Mouse (Mus musculus) lung, embryonic 16.5 days (tissue): ENCODE measurements at regions not wholly inside any gene's neighbourhood (a gene's known extent, or its start where the extent isn't known, plus 50 kb on each side); places are given as distances from the start of the nearest gene placed in this dataset.

Source experiments
- ATAC-seq: fragments of 200-750 bp; cut with Nextera tagmentation; 2 replicates; pipeline ENCODE4 v1.8.0; 2017; ENCODE audit warnings: low read depth, mild to moderate bottlenecking, moderate library complexity
- H3K27ac ChIP-seq: fragments of 300-500 bp; sonication (generic); 2 replicates; pipeline ENCODE4 v1.5.1; 2014; ENCODE audit warnings: mild to moderate bottlenecking, control low read depth, low read length
- H3K27me3 ChIP-seq: fragments of 300-500 bp; sonication (generic); 2 replicates; pipeline ENCODE4 v1.6.1; 2014; ENCODE audit warnings: low read depth, low read length, mixed read lengths; ENCODE audit not compliant: control insufficient read depth, insufficient read depth
- H3K36me3 ChIP-seq: fragments of 300-500 bp; sonication (generic); 2 replicates; pipeline ENCODE4 v1.6.1; 2014; ENCODE audit warnings: low read length; ENCODE audit not compliant: control insufficient read depth, insufficient read depth
- H3K4me1 ChIP-seq: fragments of 300-500 bp; sonication (generic); replicated peaks from 2 replicates; pipeline ENCODE4 v1.6.1; 2014; ENCODE audit warnings: low read length, mixed read lengths; ENCODE audit not compliant: control insufficient read depth, insufficient read depth
- H3K4me2 ChIP-seq: fragments of 300-500 bp; sonication (generic); 2 replicates; pipeline ENCODE4 v1.6.1; 2014; ENCODE audit warnings: low read depth, low read length, control low read depth
- H3K4me3 ChIP-seq: fragments of 300-500 bp; sonication (generic); 2 replicates; pipeline ENCODE4 v1.5.1; 2014; ENCODE audit warnings: mild to moderate bottlenecking, low read length, control low read depth
- H3K9ac ChIP-seq: fragments of 300-500 bp; sonication (generic); 2 replicates; pipeline ENCODE4 v1.6.1; 2014; ENCODE audit warnings: low read length, control low read depth
- H3K9me3 ChIP-seq: fragments of 300-500 bp; sonication (generic); 2 replicates; pipeline ENCODE4 v1.6.1; 2016; ENCODE audit warnings: low read length; ENCODE audit not compliant: control insufficient read depth
- WGBS: fragments of 180-500 bp; shearing (Covaris S2); extraction: QIAGEN DNeasy Blood & Tissue Kit; methylation state at CpG from one replicate; pipeline ENCODE4 v1.1.7; 2014; 5-methylcytosine and 5-hydroxymethylcytosine counted together

DNA sequence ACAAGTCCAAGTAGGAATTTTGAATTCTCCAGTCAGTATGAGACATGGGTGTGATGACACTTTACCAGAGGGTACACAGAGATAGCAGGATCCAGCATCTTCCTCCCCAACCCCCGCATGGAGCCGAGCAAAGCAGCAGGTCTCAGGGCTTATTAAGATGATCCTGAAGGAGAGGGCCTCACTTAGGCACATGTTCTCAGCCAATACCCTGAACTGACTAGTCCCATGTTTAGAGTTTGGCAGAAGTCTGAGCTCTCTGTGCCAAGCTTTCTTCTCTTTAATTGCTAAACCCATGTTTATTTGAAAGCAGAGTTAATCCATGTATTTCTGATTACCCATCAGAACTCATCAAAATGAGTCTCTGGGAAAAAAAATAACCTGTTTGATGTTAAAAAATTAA is 402.0 kb downstream of the Atp6ap1l start:
- Histone ChIP-seq H3K9ac (no peak overlapping the region), H3K27ac (no peak overlapping the region), H3K36me3 (no peaks in the 10 kb centered on the region), H3K4me2 (no peak overlapping the region), H3K27me3 (no peaks in the 10 kb centered on the region), H3K4me1 (peaks cover 2% of the 10 kb centered on the region; the same call in 1 of the 2 replicates), H3K4me3 (no peak overlapping the region), H3K9me3 (no peaks in the 10 kb centered on the region)
- WGBS, result 45% methylated on average over 2 of the region's 2 CpGs
- ATAC-seq, result 0 out of 2 replicates have a peak, but pooled peaks have one; percentile 34

GRCm38 (mm10) chr13:90502141-90502540 is 403.0 kb downstream of the Atp6ap1l start:
- Histone ChIP-seq H3K9ac (no peak overlapping the region), H3K36me3 (no peaks in the 10 kb centered on the region), H3K4me2 (no peak overlapping the region), H3K9me3 (no peaks in the 10 kb centered on the region), H3K4me1 (peaks cover 2% of the 10 kb centered on the region; the same call in 1 of the 2 replicates), H3K27me3 (no peaks in the 10 kb centered on the region), H3K27ac (no peak overlapping the region), H3K4me3 (no peak overlapping the region)
- ATAC-seq, result peak; percentile 45; the same call in 1 of the 2 replicates
- 89% methylated on average over 1 of the region's 1 CpGs for WGBS

GRCm38 (mm10) chr13:90498978-90499377 is 406.2 kb downstream of the Atp6ap1l start:
- no peaks in the 10 kb centered on the region for H3K27me3 ChIP-seq
- no peak overlapping the region for H3K9ac ChIP-seq
- no peak overlapping the region for H3K27ac ChIP-seq
- H3K4me1 ChIP-seq, result 0 out of 2 replicates have a peak, but pooled peaks cover 2% of the 10 kb centered on the region
- H3K4me3 ChIP-seq, result no peak overlapping the region
- no peak for ATAC-seq
- no peaks in the 10 kb centered on the region for H3K9me3 ChIP-seq
- no peaks in the 10 kb centered on the region for H3K36me3 ChIP-seq
- WGBS, result 76% methylated on average over 3 of the region's 3 CpGs
- no peak overlapping the region for H3K4me2 ChIP-seq

DNA sequence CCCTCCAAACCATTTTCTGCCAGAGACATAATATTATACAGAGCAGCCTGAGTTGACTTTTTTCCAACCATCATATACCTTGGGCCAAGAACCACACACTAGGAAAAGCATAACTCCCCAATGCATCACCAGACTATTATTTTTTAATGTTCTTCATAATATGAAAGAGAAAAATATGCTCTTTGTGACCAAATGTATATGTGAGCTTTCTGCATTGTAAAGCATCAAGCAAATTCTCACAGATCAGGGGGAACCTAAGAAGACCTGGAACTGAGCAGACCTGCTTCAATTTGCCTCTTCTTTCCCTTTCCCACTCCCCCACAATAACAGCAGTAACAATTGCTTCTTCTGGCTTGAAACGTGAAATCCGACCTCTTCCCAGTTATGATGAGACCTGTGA is 407.6 kb downstream of the Atp6ap1l start:
- Histone ChIP-seq H3K4me1 (no peaks in the 10 kb centered on the region), H3K27ac (no peak overlapping the region), H3K9ac (no peak overlapping the region), H3K36me3 (no peaks in the 10 kb centered on the region), H3K4me2 (no peak overlapping the region), H3K4me3 (no peak overlapping the region), H3K27me3 (no peaks in the 10 kb centered on the region), H3K9me3 (no peaks in the 10 kb centered on the region)
- WGBS, result 46% methylated on average over 2 of the region's 2 CpGs
- no peak for ATAC-seq

DNA sequence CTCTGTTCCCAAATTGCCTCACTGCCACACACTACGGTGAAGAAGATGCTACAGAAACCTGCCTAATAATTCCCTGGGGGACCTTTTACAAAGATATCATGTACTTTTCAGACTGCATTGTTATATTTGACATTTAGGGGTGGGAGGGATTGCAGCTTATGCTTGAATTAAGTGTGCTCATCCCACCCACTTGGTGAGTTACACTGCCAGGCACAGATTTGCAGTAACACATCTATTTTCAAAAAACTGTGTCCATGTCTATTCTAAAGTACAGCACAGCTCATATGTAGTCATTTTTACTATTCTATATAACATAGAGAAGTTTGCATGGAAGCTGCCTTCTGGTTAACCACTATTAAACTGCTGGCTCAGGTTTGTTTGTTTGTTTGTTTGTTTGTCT is 404.3 kb upstream of the Xrcc4 start:
- WGBS, result 53% methylated on average over 1 of the region's 1 CpGs
- Histone ChIP-seq H3K4me2 (no peak overlapping the region), H3K4me3 (no peak overlapping the region), H3K9me3 (no peaks in the 10 kb centered on the region), H3K36me3 (no peaks in the 10 kb centered on the region), H3K4me1 (0 out of 2 replicates have a peak, but pooled peaks cover 2% of the 10 kb centered on the region), H3K27ac (no peak overlapping the region), H3K9ac (no peak overlapping the region), H3K27me3 (no peaks in the 10 kb centered on the region)
- ATAC-seq, result no peak

GRCm38 (mm10) chr13:90490991-90491951 is 401.9 kb upstream of the Xrcc4 start:
- peak; percentile 28; the same call in 1 of the 2 replicates for ATAC-seq
- H3K4me3 ChIP-seq, result no peak overlapping the region
- no peak overlapping the region for H3K9ac ChIP-seq
- H3K4me1 ChIP-seq, result 0 out of 2 replicates have a peak, but pooled peaks cover 2% of the 10 kb centered on the region
- H3K36me3 ChIP-seq, result no peaks in the 10 kb centered on the region
- no peaks in the 10 kb centered on the region for H3K27me3 ChIP-seq
- no peaks in the 10 kb centered on the region for H3K9me3 ChIP-seq
- WGBS, result 27% methylated on average over 8 of the region's 8 CpGs
- H3K27ac ChIP-seq, result no peak overlapping the region
- no peak overlapping the region for H3K4me2 ChIP-seq

GRCm38 (mm10) chr13:90480484-90480883 is 391.1 kb upstream of the Xrcc4 start:
- Histone ChIP-seq H3K4me1 (no peaks in the 10 kb centered on the region), H3K27ac (no peak overlapping the region), H3K27me3 (no peaks in the 10 kb centered on the region), H3K9ac (no peak overlapping the region), H3K4me2 (no peak overlapping the region), H3K9me3 (no peaks in the 10 kb centered on the region), H3K4me3 (no peak overlapping the region), H3K36me3 (no peaks in the 10 kb centered on the region)
- WGBS, result 38% methylated on average over 4 of the region's 4 CpGs
- peak; percentile 59; the same call in 1 of the 2 replicates for ATAC-seq

- no peaks in the 10 kb centered on the region for H3K36me3 ChIP-seq
- H3K9me3 ChIP-seq, result no peaks in the 10 kb centered on the region
- no peak overlapping the region for H3K9ac ChIP-seq
- 53% methylated on average over 2 of the region's 2 CpGs for WGBS
- ATAC-seq, result peak; percentile 47; the same call in 1 of the 2 replicates
- H3K27me3 ChIP-seq, result no peaks in the 10 kb centered on the region
- no peaks in the 10 kb centered on the region for H3K4me1 ChIP-seq
- no peak overlapping the region for H3K4me2 ChIP-seq
- no peak overlapping the region for H3K4me3 ChIP-seq
- H3K27ac ChIP-seq, result no peak overlapping the region
Observed at GRCm38 (mm10) chr13:90476880-90477279, 387.5 kb upstream of the Xrcc4 start.

DNA sequence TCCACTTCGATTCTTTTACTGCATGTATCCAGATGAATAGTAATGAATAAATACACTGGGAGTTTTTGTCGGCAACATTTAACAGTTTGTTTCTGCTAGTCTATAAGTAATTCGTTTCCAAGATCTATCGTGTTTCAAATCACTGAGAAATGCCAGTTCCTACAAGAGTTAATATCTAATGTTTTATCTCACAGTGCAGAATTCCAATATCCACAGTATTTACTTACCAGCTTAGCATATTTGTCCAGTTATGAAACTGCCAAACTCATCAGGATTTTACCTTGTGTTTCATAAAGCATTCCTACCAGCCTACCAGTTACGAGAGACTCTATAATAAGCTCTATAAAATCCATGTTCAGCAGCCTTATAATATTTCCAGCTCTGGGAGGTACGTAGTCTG is 385.1 kb upstream of the Xrcc4 start:
- 69% methylated on average over 6 of the region's 6 CpGs for WGBS
- no peak overlapping the region for H3K4me3 ChIP-seq
- H3K27me3 ChIP-seq, result no peaks in the 10 kb centered on the region
- no peak overlapping the region for H3K4me2 ChIP-seq
- no peaks in the 10 kb centered on the region for H3K4me1 ChIP-seq
- H3K36me3 ChIP-seq, result no peaks in the 10 kb centered on the region
- no peak overlapping the region for H3K9ac ChIP-seq
- no peak for ATAC-seq
- H3K9me3 ChIP-seq, result no peaks in the 10 kb centered on the region
- no peak overlapping the region for H3K27ac ChIP-seq
